Mouse (Mus musculus) T-cell, adult 2 months (primary cell): ENCODE results near the gene Yif1b.
"Not testable (repeated sequence)": the region's sequence is repeated elsewhere in the genome, so short reads cannot be mapped to it uniquely, and the experiment has no call there.

Experiments
- DNase-seq: peaks from one replicate; pipeline ENCODE4 v3.0.0; 2022; ENCODE audit warnings: low spot score

Gene Yif1b

DNA sequence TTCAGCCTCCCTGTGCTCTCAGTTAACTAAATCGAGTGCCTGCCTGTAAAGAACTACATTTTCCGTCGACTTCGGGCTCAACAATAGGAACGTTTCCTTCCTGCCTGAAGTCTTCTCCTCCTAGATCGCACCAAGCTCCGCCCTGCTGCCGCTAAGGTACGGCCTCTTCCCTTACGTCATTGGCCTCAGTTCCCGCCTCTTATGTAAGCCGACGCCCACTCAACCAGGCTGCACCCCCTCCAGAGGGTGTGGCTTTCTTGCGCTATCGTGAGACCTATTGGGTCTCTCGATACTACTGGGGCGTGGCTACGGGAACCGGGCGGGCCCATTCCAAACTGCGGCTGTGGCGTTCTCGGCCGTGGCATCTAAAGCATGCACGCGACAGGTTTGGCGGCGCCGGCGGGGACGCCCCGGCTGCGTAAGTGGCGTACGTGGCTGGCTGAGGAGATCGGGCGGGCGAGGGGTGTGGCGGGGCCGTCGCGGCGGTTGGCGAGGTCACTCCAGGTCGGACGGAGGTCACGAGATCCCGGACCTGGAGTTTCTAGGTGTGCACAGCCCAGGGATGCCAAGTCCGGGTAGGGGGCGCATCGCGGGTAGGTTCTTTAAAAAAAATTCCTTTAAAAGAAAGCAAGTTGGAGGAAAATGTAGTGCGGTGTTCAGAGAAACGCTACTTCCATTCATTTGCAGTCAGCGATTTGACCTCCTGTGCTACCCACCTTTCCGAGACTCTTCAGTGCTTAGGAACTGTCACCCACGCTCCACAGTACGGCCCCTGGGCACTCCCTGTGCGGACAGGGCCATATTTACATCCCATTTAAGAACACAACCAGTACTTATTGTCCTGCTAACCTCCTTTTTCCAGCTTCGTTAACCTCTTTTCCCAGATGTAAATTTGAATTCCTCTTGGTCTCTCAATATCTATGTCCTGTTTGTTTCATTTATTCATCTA, at the start of gene Yif1b:
Gene Yif1b (plus strand): TSS at position 311 of the 949 bp plus-strand sequence.
- peak; percentile 99 for DNase-seq

DNA sequence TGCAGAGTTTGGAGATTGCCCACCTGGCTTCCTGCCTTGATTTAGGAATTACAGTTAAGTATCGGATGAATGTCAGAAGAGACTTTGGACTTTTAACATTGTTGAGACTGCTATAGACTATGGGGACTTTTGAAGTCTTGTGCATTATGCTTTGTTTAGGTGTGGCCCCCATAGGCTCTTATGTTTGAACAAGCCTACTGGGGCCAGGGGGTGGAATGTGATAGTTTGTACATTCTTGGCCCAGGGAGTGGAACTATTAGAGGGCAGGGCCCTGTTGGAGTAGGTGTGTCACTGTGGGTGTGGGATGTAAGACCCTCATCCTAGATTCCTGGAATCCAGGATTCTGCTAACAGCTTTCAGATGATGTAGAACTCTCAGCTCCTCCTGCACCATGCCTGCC, 43.9 kb upstream of the Yif1b start:
- DNase-seq = not testable (repeated sequence)

DNA sequence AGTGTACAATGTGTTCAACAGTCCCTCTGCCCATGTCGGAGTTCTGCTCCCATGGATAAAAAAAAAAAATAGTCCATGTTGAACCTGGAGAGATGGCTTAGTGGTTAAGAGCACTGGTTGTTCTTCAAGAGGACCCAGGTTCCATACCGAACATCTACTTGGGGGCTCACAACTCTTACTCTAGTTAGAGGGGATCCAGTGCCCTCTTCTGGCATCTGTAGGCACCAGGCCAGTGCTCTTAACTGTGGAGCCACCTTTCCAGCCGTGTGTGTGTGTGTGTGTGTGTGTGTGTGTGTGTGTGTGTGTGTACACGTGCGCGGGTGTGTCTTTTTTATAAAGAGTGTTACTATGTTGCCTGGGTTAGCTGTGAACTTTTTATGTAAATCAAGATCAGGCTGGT, 35.6 kb upstream of the Yif1b start:
- no peak for DNase-seq

DNA sequence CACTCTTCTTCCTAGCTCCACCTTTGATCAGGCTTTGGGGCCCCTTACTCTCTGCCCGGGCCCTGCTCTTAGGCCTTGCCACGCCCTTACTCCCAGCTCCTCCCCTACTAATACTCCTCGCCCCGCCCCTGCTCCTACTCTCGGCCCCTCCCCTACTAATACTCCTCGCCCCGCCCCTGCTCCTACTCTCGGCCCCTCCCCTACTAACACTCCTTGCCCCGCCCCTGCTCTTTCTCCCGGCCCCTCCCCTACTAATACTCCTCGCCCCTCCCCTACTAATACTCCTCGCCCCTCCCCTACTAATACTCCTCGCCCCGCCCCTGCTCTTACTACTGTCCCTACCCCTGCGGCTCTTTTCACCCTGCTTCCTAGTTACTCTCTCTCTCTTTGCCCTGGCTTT, 27.1 kb upstream of the Yif1b start:
- DNase-seq = not testable (repeated sequence)

DNA sequence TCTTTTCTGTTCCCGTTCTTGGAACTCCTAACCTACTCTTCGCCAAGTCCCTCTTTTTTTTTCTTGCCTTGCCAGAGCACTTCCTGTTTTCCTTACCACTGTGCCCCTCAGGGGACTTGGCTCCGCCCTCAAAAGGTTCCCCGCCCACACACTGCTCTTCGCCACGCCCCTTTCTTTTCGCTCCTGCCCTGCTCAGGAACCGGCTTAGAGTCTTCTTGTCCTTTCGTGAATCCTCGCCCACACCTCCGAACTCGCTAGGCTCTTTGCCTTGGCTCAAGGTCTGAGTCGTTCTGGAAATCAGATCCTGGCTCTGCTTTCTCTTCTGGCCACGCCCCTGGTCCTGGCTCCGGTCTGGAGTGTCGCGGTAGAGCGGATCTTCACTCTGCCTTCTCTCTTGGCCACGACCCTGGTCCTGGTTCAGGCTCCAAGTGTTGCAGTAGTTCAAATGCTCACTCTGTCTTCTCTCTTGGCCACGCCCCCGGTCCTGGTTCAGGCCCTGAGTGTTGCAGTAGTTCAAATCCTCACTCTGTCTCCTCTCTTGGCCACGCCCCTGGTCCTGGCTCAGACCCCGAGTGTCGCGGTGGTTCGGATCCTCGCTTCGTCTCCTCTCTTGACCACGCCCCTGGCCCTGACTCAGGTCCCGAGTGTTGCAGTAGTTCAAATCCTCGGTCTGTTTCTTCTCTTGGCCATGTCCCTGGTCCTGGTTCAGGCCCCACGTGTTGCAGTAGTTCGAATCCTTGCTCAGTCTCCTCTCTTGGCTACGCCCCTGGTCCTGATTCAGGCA, 26.5 kb upstream of the Yif1b start:
- DNase-seq = peak; percentile 82

DNA sequence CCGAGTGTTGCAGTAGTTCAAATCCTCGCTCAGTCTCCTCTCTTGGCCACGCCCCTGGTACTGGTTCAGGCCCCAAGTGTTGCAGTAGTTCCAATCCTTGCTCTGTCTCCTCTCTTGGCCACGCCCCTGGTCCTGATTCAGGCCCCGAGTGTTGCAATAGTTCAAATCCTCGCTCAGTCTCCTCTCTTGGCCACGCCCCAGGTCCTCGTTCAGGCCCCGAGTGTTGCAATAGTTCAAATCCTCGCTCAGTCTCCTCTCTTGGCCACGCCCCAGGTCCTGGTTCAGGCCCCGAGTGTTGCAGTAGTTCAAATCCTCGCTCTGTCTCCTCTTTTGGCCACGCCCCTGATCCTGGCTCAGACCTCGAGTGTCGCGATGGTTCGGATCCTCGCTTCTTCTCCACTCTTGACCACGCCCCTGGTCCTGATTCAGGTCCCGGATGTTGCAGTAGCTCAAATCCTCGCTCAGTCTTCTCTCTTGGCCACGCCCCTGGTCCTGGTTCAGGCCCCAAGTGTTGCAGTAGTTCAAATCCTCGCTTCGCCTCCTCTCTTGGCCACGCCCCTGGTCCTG, 25.8 kb upstream of the Yif1b start:
- DNase-seq = no peak

DNA sequence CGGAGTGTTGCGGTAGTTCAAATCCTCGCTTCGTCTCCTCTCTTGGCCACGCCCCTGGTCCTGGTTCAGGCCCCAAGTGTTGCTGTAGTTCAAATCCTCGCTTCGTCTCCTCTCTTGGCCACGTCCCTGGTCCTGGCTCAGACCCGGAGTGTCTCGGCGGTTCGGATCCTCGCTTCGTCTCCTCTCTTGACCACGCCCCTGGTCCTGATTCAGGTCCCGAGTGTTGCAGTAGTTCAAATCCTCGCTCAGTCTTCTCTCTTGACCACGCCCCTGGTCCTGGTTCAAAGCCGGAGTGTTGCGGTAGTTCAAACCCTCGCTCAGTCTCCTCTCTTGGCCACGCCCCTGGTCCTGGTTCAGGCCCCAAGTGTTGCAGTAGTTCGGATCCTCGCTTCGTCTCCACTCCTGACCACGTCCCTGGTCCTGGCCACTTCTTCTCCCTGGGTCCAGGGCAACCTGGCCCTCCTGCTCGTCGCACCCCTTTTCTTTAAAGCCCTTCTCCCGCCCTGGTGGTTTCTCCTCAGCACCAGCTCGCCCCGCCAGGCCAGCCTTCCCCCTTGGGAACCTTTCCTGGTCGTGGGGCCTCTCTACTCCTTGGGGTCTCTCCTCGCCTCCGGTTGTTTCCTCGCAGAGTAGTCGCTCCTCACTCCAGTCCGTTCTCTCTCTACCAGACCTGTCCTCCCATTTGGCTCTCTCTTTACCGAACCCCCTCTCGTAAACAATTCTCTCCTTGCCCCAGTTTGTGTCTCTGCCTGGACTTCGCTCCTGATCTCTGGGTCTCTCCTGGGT, 25.2 kb upstream of the Yif1b start:
- DNase-seq = not testable (repeated sequence)

DNA sequence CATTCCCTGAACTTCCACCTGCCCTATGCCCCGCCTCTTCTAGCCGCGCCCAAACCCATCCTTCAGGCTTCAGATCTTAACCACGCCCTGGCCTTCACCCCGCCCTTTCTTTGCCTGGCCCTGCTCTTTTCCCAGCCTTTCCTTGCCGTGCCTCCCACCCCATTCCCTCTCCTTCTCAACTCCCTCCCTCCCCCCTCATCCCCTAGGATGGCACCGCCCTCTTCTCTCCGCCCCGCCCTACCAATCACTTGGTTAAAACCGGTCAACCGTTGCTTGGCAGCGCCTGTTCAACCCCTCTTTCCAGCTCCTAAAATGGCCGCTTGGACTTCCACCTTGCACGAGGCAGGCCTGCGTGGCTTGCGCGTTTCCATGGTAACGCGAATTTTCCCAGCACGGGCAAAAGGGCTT, 24.4 kb upstream of the Yif1b start, which contains the start of gene Catsperg1:
Gene Catsperg1 (minus strand): TSS at position 361 of the 408 bp plus-strand sequence.
- DNase-seq = no peak

DNA sequence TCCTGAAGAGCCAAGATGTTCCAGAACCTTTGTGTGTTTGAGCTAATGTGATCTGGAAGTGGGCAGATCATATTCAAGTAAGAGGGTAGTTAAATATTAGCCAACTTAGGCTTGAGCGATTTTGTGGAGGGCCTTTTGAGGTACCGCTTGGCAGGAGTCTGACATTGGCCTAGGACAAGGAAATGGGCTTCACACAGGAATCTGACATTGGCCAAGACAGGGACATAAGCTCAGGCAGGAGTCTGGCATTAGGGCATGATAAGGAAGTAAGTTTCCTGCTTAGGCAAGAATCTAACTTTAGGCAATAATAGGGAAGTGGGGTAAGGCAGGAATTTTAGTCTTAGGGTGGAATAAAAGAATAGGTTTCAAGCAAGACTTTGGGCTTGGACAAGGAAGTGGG, 23.9 kb upstream of the Yif1b start:
- DNase-seq = no peak

DNA sequence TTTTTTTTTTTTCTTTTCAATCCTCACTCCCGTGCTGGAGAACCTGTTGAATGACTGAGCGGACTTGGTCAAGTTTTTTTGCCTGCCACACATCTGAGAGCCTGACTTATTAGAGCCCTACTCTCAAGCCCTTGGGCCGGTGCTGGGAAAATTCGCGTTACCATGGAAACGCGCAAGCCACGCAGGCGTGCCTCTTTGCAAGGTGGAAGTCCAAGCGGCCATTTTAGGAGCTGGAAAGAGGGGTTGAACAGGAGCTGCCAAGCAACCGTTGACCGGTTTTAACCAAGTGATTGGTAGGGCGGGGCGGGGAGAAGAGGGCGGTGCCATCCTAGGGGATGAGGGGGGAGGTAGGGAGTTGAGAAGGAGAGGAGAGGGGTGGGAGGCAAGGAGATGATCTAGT, 23.3 kb upstream of the Yif1b start:
- no peak for DNase-seq

DNA sequence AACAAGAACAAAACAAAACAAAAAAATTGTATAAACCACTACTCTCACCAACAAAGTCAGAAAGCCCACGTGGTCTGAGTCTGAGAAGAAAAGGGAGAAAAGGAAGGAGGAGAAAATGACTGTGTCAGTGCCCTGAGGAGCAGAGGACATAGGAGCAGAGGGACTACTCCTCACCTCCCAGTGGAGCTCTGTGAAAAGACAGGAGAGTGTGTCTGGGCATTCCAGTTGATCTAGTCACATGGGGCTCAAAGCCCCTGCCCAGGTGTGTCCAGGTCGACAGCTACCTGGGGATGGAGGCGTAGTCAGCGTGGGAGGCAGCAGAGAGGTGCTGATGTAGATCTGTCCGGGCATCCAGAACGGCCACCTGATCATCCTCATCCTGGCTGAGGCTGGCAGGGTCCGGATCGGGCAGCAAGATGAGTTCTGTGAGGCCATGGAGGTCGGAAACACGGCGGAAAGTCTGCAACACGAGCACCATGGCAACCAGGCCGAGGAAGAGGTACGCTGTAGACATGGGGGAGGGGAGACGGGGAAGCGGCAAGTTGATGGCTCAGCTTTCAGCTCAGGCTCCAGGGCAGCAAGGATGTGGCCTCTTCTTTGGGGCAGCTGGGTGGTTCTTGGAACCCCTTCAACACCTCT, 13.3 kb upstream of the Yif1b start:
- DNase-seq = no peak

DNA sequence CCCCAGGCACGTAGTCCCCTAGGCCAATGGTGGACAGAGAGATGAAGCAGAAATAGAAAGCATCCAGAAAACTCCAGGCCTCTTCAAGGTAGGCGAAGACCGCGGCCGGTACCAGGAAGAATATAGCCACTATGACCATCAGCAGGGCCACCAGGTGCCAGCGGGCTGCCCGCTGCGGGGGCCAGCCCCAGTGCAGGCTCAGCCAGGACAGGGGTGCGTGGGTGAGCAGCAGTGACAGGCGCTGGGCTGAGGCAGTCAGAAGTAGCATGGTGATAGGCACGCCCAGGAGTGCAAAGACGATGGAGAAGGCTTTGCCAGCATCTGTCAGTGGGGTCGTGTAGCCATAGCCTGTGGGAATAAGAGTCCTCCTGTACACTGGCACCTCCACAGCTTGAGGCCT, 12.6 kb upstream of the Yif1b start:
- no peak for DNase-seq

DNA sequence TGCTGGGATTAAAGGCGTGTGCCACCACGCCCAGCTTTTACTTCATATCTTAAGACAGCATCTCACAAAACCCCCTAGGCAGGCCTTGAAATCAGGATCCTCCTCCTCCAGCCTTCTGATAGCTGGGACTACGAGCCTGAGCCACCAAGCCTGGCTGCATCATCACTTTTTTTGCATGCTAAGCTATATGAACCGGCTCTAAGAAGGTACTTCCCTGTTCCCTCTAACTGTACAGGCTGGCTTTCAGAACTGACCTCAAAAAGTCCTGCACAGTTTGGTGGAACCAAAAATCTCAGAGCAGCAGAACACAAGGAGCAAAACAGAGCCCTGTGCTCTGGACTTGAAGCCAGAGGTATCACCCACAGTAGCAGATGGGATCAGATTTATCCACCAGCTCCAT, 9.9 kb upstream of the Yif1b start:
- no peak for DNase-seq

DNA sequence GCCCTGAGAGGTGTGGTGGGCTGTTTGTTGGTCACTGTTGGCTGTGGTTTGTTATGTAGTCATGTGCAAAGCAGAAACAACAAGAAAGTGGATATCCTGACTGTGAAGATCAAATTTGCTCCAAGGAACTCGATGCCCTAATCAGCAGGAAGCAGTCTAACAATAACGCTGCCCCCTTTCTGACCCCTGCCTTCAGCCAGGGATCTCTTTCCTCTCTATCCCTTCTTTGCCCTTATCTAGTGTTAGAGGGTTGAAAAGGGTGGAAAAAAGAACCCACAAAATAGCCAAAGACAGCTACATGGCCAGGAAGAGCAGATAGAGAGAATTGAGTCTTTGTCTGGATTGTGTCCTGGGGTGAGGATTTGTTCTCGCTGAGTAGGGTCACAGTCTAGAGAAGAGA, 7.6 kb upstream of the Yif1b start:
- DNase-seq = no peak

DNA sequence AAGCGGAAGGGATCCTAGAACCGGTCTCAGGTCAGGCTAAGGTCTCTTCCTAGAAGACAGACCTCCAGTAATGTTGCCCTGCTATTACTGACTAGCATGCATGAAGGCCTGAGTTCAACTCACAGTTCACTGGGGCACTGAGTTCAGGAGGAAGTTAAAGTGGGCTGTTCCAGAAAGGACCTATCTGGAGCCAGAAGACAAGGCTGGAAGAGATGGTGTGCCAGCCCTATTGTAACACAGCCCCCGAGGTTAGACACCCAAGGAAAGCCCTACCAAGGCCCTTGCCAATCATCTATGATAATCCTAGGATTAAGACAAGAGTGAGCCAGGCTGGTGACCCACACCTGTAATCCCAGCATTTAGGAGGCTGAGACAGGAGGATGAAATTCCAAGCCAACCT, 6.6 kb upstream of the Yif1b start:
- DNase-seq = no peak

DNA sequence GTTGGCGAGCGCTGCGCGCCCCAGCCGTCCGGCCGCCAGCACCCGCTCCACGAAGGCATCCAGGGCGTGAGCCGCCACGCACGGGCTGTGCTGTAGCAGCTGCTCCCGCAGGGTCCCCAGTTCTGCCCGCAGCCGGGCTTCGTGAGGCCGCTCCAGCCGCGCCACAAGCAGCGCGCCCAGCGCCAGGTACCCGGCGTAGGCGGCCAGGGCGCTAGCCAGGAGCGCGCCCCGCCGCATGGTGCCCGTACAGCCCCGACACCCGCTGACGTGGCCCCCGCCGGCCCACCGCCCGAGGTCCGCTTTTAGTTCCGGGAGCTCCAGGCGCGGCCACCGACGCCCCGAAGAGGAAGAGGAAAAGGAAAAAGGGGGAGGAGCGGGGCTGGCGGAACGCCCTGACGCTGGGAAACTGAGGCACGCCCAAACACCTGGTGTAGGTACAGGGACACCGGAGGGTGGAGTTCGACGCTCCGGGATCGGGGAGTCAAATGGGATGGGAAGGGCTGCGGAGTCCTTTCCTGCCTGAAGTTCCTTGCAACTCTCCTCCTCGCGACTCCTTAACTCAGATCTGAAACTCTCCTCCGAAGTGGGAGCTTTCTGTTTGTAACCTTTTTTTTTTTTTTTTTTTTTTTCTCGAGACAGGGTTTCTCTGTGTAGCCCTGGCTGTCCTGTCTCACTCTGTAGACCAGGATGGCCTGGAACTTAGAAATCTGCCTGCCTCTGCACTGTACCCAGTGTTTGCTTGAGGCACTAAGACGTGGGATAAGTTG, 5.7 kb upstream of the Yif1b start, which contains the start of gene Kcnk6:
Gene Kcnk6 (minus strand): TSS at position 269 of the 767 bp plus-strand sequence.
- DNase-seq = no peak

DNA sequence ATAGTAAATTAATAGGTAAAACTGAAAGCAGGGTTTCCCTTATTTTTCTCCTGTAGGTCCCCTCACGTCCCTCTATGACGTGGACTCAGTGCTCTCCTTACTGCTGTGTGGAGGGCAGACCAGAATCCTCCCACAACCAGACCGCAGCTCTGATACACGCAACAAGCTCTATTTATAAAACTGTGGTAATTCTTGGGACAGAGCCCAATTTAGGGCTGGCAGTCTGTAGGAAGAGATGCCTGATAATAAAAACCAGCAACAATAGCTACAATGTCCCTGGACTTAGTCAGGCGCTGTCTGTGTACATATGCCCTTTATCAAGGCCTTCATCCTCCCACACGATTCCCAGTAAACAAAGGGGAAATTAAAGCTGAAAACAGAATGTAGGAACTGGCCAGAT, 4.4 kb upstream of the Yif1b start:
- DNase-seq = no peak

DNA sequence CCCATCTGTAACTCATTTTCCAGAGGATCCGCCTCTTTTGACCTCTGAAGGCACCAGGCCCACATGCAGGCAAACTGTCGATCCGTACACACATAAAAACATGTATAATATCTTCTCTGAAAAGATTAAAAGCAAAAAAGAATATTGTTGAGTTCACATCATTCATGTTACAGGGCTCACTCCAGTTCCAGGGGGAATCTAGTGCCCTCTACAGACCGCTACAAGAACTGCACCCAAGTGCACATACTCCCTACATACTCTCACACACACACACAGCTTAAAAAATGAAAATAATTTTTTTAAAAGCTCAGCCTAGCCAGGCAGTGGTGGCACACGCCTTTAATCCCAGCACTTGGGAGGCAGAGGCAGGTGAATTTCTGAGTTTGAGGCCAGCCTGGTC, 3.5 kb upstream of the Yif1b start:
- DNase-seq = no peak

DNA sequence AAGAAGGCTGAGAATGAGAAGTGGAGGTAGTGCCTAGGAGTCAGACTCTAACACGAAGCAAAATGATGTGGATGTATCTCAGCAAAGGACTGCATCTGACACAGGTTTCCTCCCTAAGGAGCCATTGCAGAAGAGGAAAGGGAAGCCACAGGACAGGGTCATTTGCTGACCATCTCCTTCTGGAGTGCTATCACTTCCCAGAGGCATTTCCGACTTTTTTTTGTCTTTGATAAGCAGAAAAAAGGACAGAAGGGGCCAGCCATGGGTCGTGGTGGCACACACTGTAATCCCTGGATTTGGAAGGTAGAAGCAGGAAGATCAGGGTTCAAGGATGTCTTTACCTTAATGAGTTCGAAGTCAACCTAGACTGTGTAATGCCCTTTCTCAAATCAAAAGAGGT, 1.5 kb upstream of the Yif1b start:
- no peak for DNase-seq

DNA sequence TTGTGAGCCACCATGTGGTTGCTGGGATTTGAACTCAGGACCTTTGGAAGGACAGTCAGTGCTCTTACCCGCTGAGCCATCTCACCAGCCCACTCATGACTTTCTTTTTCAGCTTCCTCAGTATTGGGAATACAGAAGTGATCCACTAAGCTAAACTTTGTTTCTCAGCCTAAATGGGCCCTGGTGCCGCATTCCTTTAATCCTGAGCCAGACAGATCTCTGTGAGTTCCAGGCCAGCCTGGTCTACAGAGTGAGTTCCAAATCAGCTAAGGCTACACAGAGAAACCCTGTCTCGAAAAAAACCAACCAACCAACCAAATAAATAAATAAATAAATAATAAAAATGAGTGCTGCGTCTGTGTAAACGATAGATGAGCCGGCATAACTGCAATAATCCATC, 533 bp upstream of the Yif1b start:
- not testable (repeated sequence) for DNase-seq
